Mouse (Mus musculus) G1E (cell line): ENCODE results near the gene Kcne4. TPM values are rescaled to one million over a fixed set of nuclear protein-coding genes. Genes with fewer than 3 reads are reported as not detected.

Experiments
- ATAC-seq: 2 replicates; pipeline ENCODE4 v1.8.0; 2016; ENCODE audit warnings: mild to moderate bottlenecking; ENCODE audit not compliant: insufficient number of reproducible peaks, poor library complexity, low FRiP score, severe bottlenecking; ENCODE audit errors: extremely low read depth
- DNase-seq: peaks from one replicate; pipeline ENCODE4 v3.0.0; 2012; ENCODE audit warnings: low spot score
- H3K27me3 ChIP-seq: 2 replicates; pipeline ENCODE4 v1.6.1; 2012; ENCODE audit warnings: mild to moderate bottlenecking, low read length, inconsistent platforms; ENCODE audit not compliant: insufficient read depth
- H3K36me3 ChIP-seq: replicated peaks from 2 replicates; pipeline ENCODE3; 2012; ENCODE audit warnings: mild to moderate bottlenecking, inconsistent platforms
- H3K4me1 ChIP-seq: 2 replicates; pipeline ENCODE4 v1.6.1; 2012; ENCODE audit warnings: low read depth, low read length, inconsistent platforms, mixed read lengths; ENCODE audit not compliant: insufficient read depth
- H3K4me3 ChIP-seq: 2 replicates; pipeline ENCODE4 v1.5.1; 2012; ENCODE audit warnings: low read depth, mild to moderate bottlenecking, inconsistent platforms, low read length, moderate library complexity, mixed read lengths
- H3K9me3 ChIP-seq: replicated peaks from 2 replicates; pipeline ENCODE4 v1.6.1; 2012; ENCODE audit warnings: inconsistent platforms
- CTCF ChIP-seq: IDR thresholded peaks from 2 replicates; pipeline ENCODE4 v1.5.1; 2012; ENCODE audit warnings: low read depth, low read length, inconsistent platforms, mixed read lengths
- GATA1 ChIP-seq: IDR thresholded peaks from 2 replicates; pipeline ENCODE4 v1.6.1; 2012; ENCODE audit warnings: borderline replicate concordance, low read length, inconsistent platforms, mixed read lengths
- GATA2 ChIP-seq: IDR thresholded peaks from 2 replicates; pipeline ENCODE4 v1.6.1; 2012; ENCODE audit warnings: low read depth, low read length, inconsistent platforms, borderline replicate concordance
- POLR2AphosphoS5 ChIP-seq: IDR thresholded peaks from 2 replicates; pipeline ENCODE4 v1.6.1; 2012; ENCODE audit warnings: low read depth, low read length, inconsistent platforms; ENCODE audit not compliant: insufficient replicate concordance
- TAL1 ChIP-seq: conservative IDR thresholded peaks from 2 replicates; pipeline ENCODE4 v1.6.1; 2012; ENCODE audit warnings: low read depth, low read length, inconsistent platforms, mixed read lengths
- polyA plus RNA-seq: library from polyadenylated mRNA; stranded (reverse); fragments of >175 nt; gene quantifications from 2 replicates; pipeline ENCODE4 v1.2.3, GENCODE M21; 2012
- total RNA-seq, 2 experiments: library from RNA; stranded (forward) in 1 of 2; stranded (reverse) in 1 of 2; fragments of 200-1000 nt in 1 of 2; fragments of >200 nt in 1 of 2; fragmentation: Nextera tagmentation in 1 of 2; gene quantifications; 2 replicates each; pipeline ENCODE4 v1.2.3; 2014 to 2017

The Kcne4 gene
- total and polyA plus RNA-seq, 3 experiments = 0.11 TPM; not detected in 2

DNA sequence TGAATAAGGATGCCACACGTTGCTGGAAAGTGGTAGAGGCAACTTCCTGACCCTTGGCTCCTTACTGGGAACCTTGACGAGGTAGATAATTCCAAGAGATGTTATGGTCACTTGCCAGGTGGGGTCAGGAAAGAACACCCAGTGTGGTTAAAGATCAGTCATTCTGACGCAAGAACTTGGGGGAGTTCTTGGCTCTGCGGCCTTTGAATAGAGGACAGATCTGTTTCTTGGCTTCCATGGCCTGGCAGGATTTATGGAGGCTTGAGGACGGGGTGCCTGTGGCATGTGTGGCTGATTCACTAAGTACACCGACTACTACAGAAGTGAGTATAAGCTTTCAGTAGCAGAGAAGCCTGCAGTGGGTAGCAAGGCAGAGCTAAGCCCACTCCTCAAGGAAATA lies 47.8 kb downstream of the Kcne4 start:
- Histone ChIP-seq H3K27me3 (no peaks in the 10 kb centered on the region), H3K36me3 (no peaks in the 10 kb centered on the region)

DNA sequence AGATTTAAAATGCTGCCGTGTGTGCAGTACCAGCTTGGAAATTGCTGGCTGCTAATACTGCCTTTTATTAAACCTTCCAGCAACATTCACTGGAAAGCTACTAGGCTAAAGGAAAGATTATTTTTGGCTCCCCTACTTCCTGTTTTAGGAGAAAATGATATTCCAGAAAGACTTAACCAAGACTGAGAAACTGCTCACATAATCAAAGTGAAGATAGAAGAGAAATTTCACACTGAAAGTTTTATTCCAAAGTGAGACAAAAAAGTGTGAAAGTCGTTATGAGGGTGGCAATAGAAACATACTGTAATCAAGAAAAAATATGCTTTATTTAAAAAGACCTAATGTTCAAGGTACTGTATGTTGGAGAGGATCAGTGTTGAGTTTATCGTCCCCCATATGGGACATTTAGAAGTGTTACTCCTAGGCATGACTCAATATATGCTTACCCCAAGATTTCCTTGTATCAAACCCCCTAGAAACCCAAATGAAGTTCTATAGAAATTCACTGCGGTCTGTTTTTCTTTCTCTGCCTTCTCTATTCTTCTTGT lies 48.3 kb downstream of the Kcne4 start:
- TF ChIP-seq POLR2AphosphoS5 (no peak), GATA2 (no peak), GATA1 (no peak), CTCF (no peak), TAL1 (no peak)

More for the DNA sequence above, 47.8 kb downstream of the Kcne4 start:
- H3K4me3 ChIP-seq = no peak overlapping the region
- no peaks in the 10 kb centered on the region for H3K9me3 ChIP-seq
- DNase-seq (no peak), ATAC-seq (no peak)
- H3K4me1 ChIP-seq = no peaks in the 10 kb centered on the region
- no peak for TF ChIP-seq POLR2AphosphoS5
- no peak for TF ChIP-seq GATA2
- no peak for TF ChIP-seq GATA1
- TF ChIP-seq TAL1 = no peak
- TF ChIP-seq CTCF = no peak

DNA sequence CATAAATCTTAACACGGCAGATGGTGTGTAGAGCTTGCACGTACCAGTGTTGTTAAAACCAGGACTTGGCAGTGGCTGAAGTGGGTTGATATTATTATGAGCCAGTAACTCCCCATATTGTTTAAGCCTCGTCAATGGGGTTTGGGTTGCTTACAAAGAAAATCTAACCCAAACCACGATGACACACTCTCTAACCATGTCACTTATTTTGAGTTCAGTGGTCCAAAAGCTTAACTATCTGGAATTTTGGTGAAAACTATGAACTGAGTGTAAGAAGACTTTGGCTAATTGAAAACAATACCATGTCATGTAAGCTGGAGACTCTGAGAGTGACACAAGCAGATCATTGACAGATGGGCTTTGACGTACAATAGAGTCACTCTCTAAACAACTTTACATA lies 49.4 kb downstream of the Kcne4 start:
- H3K36me3 ChIP-seq = no peaks in the 10 kb centered on the region
- no peaks in the 10 kb centered on the region for H3K9me3 ChIP-seq
- H3K4me1 ChIP-seq = no peaks in the 10 kb centered on the region
- ATAC-seq (no peak), DNase-seq (no peak)
- TF ChIP-seq GATA1 (no peak), TAL1 (no peak), GATA2 (no peak), CTCF (no peak), POLR2AphosphoS5 (no peak)
- H3K27me3 ChIP-seq = no peaks in the 10 kb centered on the region
- H3K4me3 ChIP-seq = no peak overlapping the region

More for the DNA sequence above, 48.3 kb downstream of the Kcne4 start:
- no peaks in the 10 kb centered on the region for H3K27me3 ChIP-seq
- no peaks in the 10 kb centered on the region for H3K9me3 ChIP-seq
- H3K4me1 ChIP-seq = no peaks in the 10 kb centered on the region
- no peaks in the 10 kb centered on the region for H3K36me3 ChIP-seq
- DNase-seq = no peak
- H3K4me3 ChIP-seq = no peak overlapping the region
- ATAC-seq = no peak

DNA sequence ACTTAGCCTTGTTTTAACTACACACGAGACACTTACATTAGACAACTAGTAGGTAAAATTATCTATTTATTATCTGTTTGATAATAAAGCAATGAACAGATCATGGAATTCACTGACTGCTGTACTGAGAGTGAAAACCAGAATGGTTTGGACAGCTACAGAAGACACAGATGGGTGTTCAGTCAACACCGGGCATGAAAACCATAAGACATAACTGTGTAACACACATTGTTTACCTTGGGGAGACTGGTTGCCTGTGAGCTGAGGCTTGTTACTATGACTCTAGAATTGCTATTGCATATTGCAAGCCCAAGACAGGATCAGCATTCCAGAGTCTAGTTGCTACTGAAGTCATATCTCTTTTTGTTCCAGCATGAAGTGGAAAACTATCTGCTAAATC lies 49.9 kb downstream of the Kcne4 start:
- no peak overlapping the region for H3K4me3 ChIP-seq
- H3K36me3 ChIP-seq = no peaks in the 10 kb centered on the region
- no peaks in the 10 kb centered on the region for H3K27me3 ChIP-seq
- no peak for DNase-seq
- H3K4me1 ChIP-seq = no peaks in the 10 kb centered on the region
- ATAC-seq = no peak
- no peaks in the 10 kb centered on the region for H3K9me3 ChIP-seq
- TF ChIP-seq GATA2 (no peak), POLR2AphosphoS5 (no peak), TAL1 (no peak), GATA1 (no peak), CTCF (no peak)

Other genes starting within 250 kb of the Kcne4 start
- gene Acsl3, start 158.9 kb upstream of the Kcne4 start, total RNA-seq (2014; fragmentation: Nextera tagmentation) = 31.4 and 33.6 TPM in 2 replicates
- 76.5 and 87.0 TPM in 2 replicates for gene Acsl3, start 158.9 kb upstream of the Kcne4 start, total RNA-seq (2017)
- 12.7 and 16.4 TPM in 2 replicates for gene Acsl3, start 158.9 kb upstream of the Kcne4 start, polyA plus RNA-seq
- 21.8 and 23.6 TPM in 2 replicates for gene Utp14b, start 158.7 kb upstream of the Kcne4 start, total RNA-seq (2014; fragmentation: Nextera tagmentation)
- 17.3 and 23.0 TPM in 2 replicates for gene Utp14b, start 158.7 kb upstream of the Kcne4 start, total RNA-seq (2017)
- 0.99 and 1.1 TPM in 2 replicates for gene Utp14b, start 158.7 kb upstream of the Kcne4 start, polyA plus RNA-seq